Comparison of ENCODE assay signal across 21 mouse cellular contexts in the genomic region with DNA sequence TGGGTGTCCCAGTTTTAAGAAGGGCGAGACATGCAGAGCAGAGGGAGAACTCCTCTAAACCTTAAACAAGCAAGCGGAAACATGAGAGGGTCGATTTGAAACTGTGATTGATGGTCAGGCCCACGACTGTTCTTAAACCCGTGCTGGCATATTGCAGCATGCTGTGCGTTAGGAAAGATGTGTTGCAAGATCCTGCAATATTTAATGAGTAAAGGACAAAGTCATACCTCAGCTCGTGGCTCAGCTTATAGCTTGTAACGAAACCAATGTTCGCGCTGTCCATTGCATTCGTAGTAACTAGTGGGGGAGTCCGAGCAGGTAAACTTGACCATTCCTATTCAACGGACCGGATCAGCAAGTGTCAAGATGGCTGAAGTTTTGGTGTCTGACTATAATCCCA. TPM values are rescaled to one million over a fixed set of nuclear protein-coding genes. Genes with fewer than 3 reads are reported as not detected.
DNase-seq lines count a peak whose midpoint lies in the region; ATAC-seq and TF ChIP-seq lines count a peak whose summit lies in the region.
"Had no signal": no experiment of that assay in that cellular context is flagged by ENCODE, and none has a peak within 500 bp of the region (broad histone marks: within the 10 kb centered on the region; RNA-seq: fewer than 3 reads in every experiment).

No protein-coding gene starts in this region.

- no peak overlapping the region for H3K9ac ChIP-seq in liver, embryonic 13.5 days
- H3K9ac ChIP-seq in liver, postnatal 0 days (replicated peaks), result no peak overlapping the region
- H3K9ac ChIP-seq: forebrain, embryonic 15.5 days; hindbrain, embryonic 14.5 days; intestine, embryonic 15.5 days had no signal

- no peak for DNase-seq in liver, embryonic 13.5 days
- DNase-seq in liver, result no peak
- peak; percentile 37 for DNase-seq in fat pad, adult 2 months (ENCODE audit: extremely low read depth, low read depth, low spot score)
- DNase-seq in liver, postnatal 0 days, result peak; percentile 44
- no peak for DNase-seq in cerebellum, postnatal 10 days
- DNase-seq: adrenal gland, postnatal 14 days; cerebellum, adult 11-12 months; cerebellum, adult 9-10 months; gastrocnemius, postnatal 36 days; heart, postnatal 10 days had no signal

- WGBS in liver, embryonic 13.5 days (ENCODE audit: insufficient replicate concordance), result 77% methylated on average over 14 of the region's 14 CpGs
- WGBS in liver, postnatal 0 days (ENCODE audit: insufficient replicate concordance), result 51% methylated on average over 14 of the region's 14 CpGs

- no peaks in the 10 kb centered on the region for H3K36me3 ChIP-seq in liver, embryonic 13.5 days
- H3K36me3 ChIP-seq in E14TG2a.4 (ENCODE audit: insufficient read depth, low read length), result no peaks in the 10 kb centered on the region
- H3K36me3 ChIP-seq in liver, postnatal 0 days (replicated peaks; ENCODE audit: insufficient read depth, low read length), result no peaks in the 10 kb centered on the region
- H3K36me3 ChIP-seq: forebrain, embryonic 15.5 days; intestine, embryonic 15.5 days had no signal

- no peak overlapping the region for H3K4me2 ChIP-seq in liver, embryonic 13.5 days
- H3K4me2 ChIP-seq in liver, postnatal 0 days (ENCODE audit: low read depth, low read length), result no peak overlapping the region
- H3K4me2 ChIP-seq: forebrain, embryonic 15.5 days; hindbrain, embryonic 14.5 days; intestine, embryonic 15.5 days had no signal

- ATAC-seq in liver, embryonic 13.5 days (ENCODE audit: low read depth), result peak; percentile 43; the same call in 1 of the 2 replicates
- peak; percentile 88 for ATAC-seq in liver, postnatal 0 days
- ATAC-seq in erythroblast, adult 5-6 weeks (replicated peaks; ENCODE audit: low FRiP score, poor library complexity, severe bottlenecking), result no peak
- ATAC-seq: activated CD4-positive, CD25-positive, alpha-beta regulatory T cell, adult 4 months; forebrain, embryonic 15.5 days; intestine, embryonic 15.5 days; Patski had no signal

- TF ChIP-seq EP300 in liver, postnatal 0 days (IDR thresholded peaks at IDR 0.05; ENCODE audit: low read depth), result peak; percentile 64

- no peak overlapping the region for H3K4me3 ChIP-seq in liver, embryonic 13.5 days (replicated peaks)
- H3K4me3 ChIP-seq in E14TG2a.4 (replicated peaks; ENCODE audit: low read length), result peak overlapping the region; percentile 73
- no peak overlapping the region for H3K4me3 ChIP-seq in liver, postnatal 0 days (ENCODE audit: low read depth, low read length)
- H3K4me3 ChIP-seq: embryonic facial prominence, embryonic 10.5 days; erythroblast, embryonic 14.5 days; forebrain, embryonic 15.5 days; intestine, embryonic 15.5 days had no signal

- peaks cover 16% of the 10 kb centered on the region for H3K27me3 ChIP-seq in liver, embryonic 13.5 days
- H3K27me3 ChIP-seq in E14TG2a.4 (ENCODE audit: insufficient read depth, low read length), result no peaks in the 10 kb centered on the region
- H3K27me3 ChIP-seq in liver, postnatal 0 days (ENCODE audit: insufficient read depth, low read length), result no peaks in the 10 kb centered on the region
- H3K27me3 ChIP-seq: forebrain, embryonic 15.5 days; intestine, embryonic 15.5 days; Patski had no signal

- H3K9me3 ChIP-seq in liver, embryonic 13.5 days (replicated peaks), result no peaks in the 10 kb centered on the region
- H3K9me3 ChIP-seq in E14TG2a.4 (ENCODE audit: low read length), result no peaks in the 10 kb centered on the region
- H3K9me3 ChIP-seq in liver, postnatal 0 days (ENCODE audit: low read length), result peaks cover under 1% of the 10 kb centered on the region
- H3K9me3 ChIP-seq: forebrain, embryonic 15.5 days; intestine, embryonic 15.5 days had no signal

- peaks cover 10% of the 10 kb centered on the region; the same call in 1 of the 2 replicates for H3K4me1 ChIP-seq in liver, embryonic 13.5 days (replicated peaks)
- H3K4me1 ChIP-seq in E14TG2a.4 (replicated peaks; ENCODE audit: low read depth, low read length), result peaks cover 72% of the 10 kb centered on the region
- H3K4me1 ChIP-seq in liver, postnatal 0 days (ENCODE audit: insufficient read depth), result peaks cover 10% of the 10 kb centered on the region
- H3K4me1 ChIP-seq: forebrain, embryonic 15.5 days had no signal

- TF ChIP-seq CTCF in E14TG2a.4 (conservative IDR thresholded peaks at IDR 0.05; ENCODE audit: low read length), result no peak
- TF ChIP-seq CTCF in liver, postnatal 0 days (IDR thresholded peaks at IDR 0.05; ENCODE audit: low read depth), result no peak

- no peak overlapping the region for H3K27ac ChIP-seq in liver, embryonic 13.5 days
- H3K27ac ChIP-seq in liver, postnatal 0 days (ENCODE audit: low read depth), result peak overlapping the region; percentile 85
- H3K27ac ChIP-seq: forebrain, embryonic 15.5 days; hindbrain, embryonic 14.5 days; intestine, embryonic 15.5 days had no signal

RNA-seq across cellular contexts. Expression of gene Slc38a4, which starts 4.3 kb away (rescaled TPM):
- polyA plus RNA-seq in liver, embryonic 13.5 days (2015; fragmentation: Nextera tagmentation; extraction: Ambion mirVana), result 38.3 and 50.7 TPM in 2 replicates
- polyA plus RNA-seq in liver, postnatal 0 days (2015; fragmentation: Nextera tagmentation; extraction: Ambion mirVana), result 295 and 302 TPM in 2 replicates
- total RNA-seq in erythroblast, adult 5-6 weeks (2015; ENCODE audit: low replicate concordance), result not detected in 2 replicates
- total RNA-seq in erythroblast, adult 5-6 weeks (2017; ENCODE audit: low replicate concordance), result not detected in 2 replicates
- total RNA-seq: hematopoietic stem cell, adult 5-6 weeks; MEL had no signal
- polyA plus RNA-seq: activated CD4-positive, CD25-positive, alpha-beta regulatory T cell, adult 4 months had no signal

Comparison
In these comparisons a context has a peak if more than half of its experiments do, and no peak if none do; other contexts are left out.
1. DNase-seq: peak in fat pad, adult 2 months (single experiment) and liver, postnatal 0 days (single experiment); none in liver, embryonic 13.5 days (single experiment), liver (single experiment) and cerebellum, postnatal 10 days (0 of 2).